Mouse (Mus musculus) heart, adult 2 months (tissue): ENCODE measurements at regions not wholly inside any gene's neighbourhood (a gene's known extent, or its start where the extent isn't known, plus 50 kb on each side); places are given as distances from the start of the nearest gene placed in this dataset.

ENCODE experiments used
- DNase-seq, 2 experiments: peaks; one replicate each; pipeline ENCODE4 v3.0.0; 2021
- H3K27ac ChIP-seq: fragments of 200-600 bp; 2 replicates; pipeline ENCODE4 v1.8.1; 2022
- H3K27me3 ChIP-seq: fragments of 200-500 bp; 2 replicates; pipeline ENCODE4 v1.6.1; 2012; ENCODE audit warnings: mild to moderate bottlenecking, low read length, inconsistent platforms, mixed read lengths; ENCODE audit not compliant: control insufficient read depth, insufficient read depth
- H3K36me3 ChIP-seq: fragments of 200-500 bp; 2 replicates; pipeline ENCODE4 v1.6.1; 2012; ENCODE audit warnings: low read length, inconsistent platforms; ENCODE audit not compliant: control insufficient read depth, insufficient read depth
- H3K4me1 ChIP-seq: fragments of 200-500 bp; 2 replicates; pipeline ENCODE4 v1.6.1; 2011; ENCODE audit warnings: low read length; ENCODE audit not compliant: control insufficient read depth, insufficient read depth
- H3K4me3 ChIP-seq: fragments of 200-600 bp; 2 replicates; pipeline ENCODE4 v1.8.1; 2022
- H3K79me2 ChIP-seq: fragments of 200-500 bp; replicated peaks from 2 replicates; pipeline ENCODE4 v1.6.1; 2012; ENCODE audit warnings: mild to moderate bottlenecking, inconsistent platforms, low read length, moderate library complexity, mixed read lengths; ENCODE audit not compliant: control insufficient read depth, insufficient read depth
- H3K9ac ChIP-seq: fragments of 200-500 bp; 2 replicates; pipeline ENCODE4 v1.6.1; 2012; ENCODE audit warnings: low read depth, mild to moderate bottlenecking, control low read depth, inconsistent platforms, low read length, mixed read lengths
- CTCF ChIP-seq: fragments of 200-600 bp; IDR thresholded peaks from 2 replicates; pipeline ENCODE4 v1.8.1; 2022; ENCODE audit warnings: antibody characterized with exemption, mild to moderate bottlenecking, moderate library complexity
- EP300 ChIP-seq: fragments of 200-500 bp; IDR thresholded peaks from 2 replicates; pipeline ENCODE4 v1.6.1; 2011; ENCODE audit warnings: low read depth, low read length, control low read depth; ENCODE audit not compliant: insufficient read depth
- POLR2A ChIP-seq: fragments of 200-500 bp; IDR thresholded peaks from 2 replicates; pipeline ENCODE4 v1.6.1; 2011; ENCODE audit warnings: mild to moderate bottlenecking, low read depth, low read length, control low read depth; ENCODE audit not compliant: insufficient read depth
- WGBS: fragments of 180-500 bp; shearing (Covaris S2); methylation state at CpG from one replicate; pipeline ENCODE4 v1.1.7; 2018; 5-methylcytosine and 5-hydroxymethylcytosine counted together
- intact Hi-C: fragments of 180-260 bp; cut with DNase I; formaldehyde crosslinking; loops from one replicate; pipeline ENCODE4 v1.15.1; 2025

DNA sequence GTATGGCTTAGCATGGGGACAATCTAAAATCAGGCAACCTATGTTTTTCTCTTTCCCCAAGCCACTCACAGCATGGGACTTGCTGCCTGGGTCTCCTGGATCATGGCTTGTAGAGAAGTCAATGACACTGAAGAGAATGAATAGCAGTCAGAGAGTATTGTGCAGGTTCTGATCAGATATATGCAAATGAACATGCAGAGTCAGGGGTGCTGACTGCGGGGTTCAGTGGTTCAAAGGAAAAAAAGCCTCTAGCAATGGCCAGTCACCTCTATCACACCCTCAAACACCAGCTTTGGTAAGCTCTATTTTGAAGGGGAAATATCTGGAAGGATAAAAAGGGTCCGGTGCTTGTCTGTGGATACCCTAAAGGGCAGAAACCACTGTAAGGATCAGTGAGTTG lies 237.9 kb upstream of the Trib2 start:
- TF ChIP-seq CTCF: no peak
- TF ChIP-seq POLR2A: no peak
- TF ChIP-seq EP300: no peak
- Histone ChIP-seq H3K27me3 (no peaks in the 10 kb centered on the region), H3K4me3 (no peak overlapping the region), H3K9ac (no peak overlapping the region), H3K36me3 (no peaks in the 10 kb centered on the region), H3K27ac (no peak overlapping the region), H3K79me2 (no peaks in the 10 kb centered on the region), H3K4me1 (no peaks in the 10 kb centered on the region)
- WGBS: 95% methylated on average over 2 of the region's 2 CpGs
- no peak for DNase-seq
- intact Hi-C loops: no loop called here

DNA sequence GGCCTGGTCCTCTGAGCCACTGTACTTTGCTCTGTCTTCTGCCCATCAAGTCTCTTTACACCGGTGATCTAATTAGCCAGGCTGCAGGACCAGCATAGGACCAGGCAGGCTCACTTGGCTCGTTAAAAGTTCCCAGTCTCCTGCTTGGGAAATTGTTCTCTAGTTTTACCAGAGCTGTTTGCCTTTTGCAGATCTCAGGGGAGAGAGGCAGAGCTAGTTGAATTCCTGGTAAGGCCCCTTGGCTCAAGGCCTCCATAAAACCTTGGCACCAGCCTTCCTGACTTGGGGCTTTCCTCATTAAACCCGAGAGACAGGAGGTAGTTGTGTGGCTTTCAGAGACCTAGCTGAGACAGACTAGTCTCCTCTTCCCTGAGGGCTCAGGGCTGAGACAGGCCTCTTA lies 237.0 kb upstream of the Trib2 start:
- WGBS: 63% methylated on average over 3 of the region's 3 CpGs
- Histone ChIP-seq H3K4me1 (no peaks in the 10 kb centered on the region), H3K9ac (no peak overlapping the region), H3K4me3 (no peak overlapping the region), H3K27ac (no peak overlapping the region), H3K36me3 (no peaks in the 10 kb centered on the region), H3K79me2 (no peaks in the 10 kb centered on the region), H3K27me3 (no peaks in the 10 kb centered on the region)
- TF ChIP-seq POLR2A (no peak), CTCF (no peak), EP300 (no peak)
- DNase-seq: no peak
- intact Hi-C loops: no loop called here

DNA sequence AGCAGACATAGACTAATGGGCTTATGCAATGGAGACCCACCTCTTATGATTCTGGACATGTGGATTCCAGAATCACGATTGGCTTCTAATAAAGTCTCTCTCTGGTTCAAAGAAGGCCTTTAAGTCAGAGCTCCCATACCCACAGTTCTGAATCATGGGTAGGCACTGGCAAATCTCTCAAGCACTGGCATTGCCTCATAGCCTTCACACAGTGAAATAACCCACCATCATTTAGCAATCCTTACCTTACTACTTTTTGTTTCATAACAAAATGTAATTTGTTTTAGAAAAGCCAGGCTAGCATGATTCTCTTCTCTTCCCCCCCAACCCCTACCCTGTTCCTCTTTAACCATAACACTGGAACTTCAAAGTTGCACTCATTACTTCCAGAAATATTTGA lies 236.3 kb upstream of the Trib2 start:
- TF ChIP-seq CTCF (no peak), POLR2A (no peak), EP300 (no peak)
- H3K79me2 ChIP-seq: no peaks in the 10 kb centered on the region
- no peak overlapping the region for H3K9ac ChIP-seq
- DNase-seq: no peak
- intact Hi-C loops: no loop called here
- 76% methylated on average over 1 of the region's 1 CpGs for WGBS
- no peak overlapping the region for H3K27ac ChIP-seq
- no peaks in the 10 kb centered on the region for H3K4me1 ChIP-seq
- H3K27me3 ChIP-seq: no peaks in the 10 kb centered on the region
- no peaks in the 10 kb centered on the region for H3K36me3 ChIP-seq
- no peak overlapping the region for H3K4me3 ChIP-seq

DNA sequence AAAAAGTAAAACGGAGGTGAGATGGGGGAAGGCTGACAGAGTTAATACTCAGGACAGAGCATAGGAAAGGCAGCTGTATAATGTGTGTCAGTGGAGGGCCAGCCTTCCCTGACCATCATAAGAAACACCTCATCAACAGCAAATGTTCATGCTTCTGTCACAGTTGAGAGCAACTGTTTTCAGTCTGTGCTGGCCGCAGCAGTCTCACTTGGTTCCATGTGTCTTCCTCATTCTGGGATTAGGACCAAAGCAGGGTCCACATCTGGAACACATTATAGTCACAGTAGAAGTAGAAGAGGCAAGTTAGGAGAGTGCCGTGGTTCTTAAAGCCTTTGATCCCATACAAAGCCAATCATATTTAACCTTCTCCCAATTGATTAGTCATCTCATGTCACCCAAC lies 235.6 kb upstream of the Trib2 start:
- Histone ChIP-seq H3K4me1 (no peaks in the 10 kb centered on the region), H3K36me3 (no peaks in the 10 kb centered on the region), H3K4me3 (no peak overlapping the region), H3K27me3 (no peaks in the 10 kb centered on the region), H3K9ac (no peak overlapping the region), H3K27ac (no peak overlapping the region), H3K79me2 (no peaks in the 10 kb centered on the region)
- DNase-seq: no peak
- TF ChIP-seq POLR2A: no peak
- TF ChIP-seq CTCF: no peak
- TF ChIP-seq EP300: no peak
- intact Hi-C loops: no loop called here
- WGBS: 83% methylated on average over 3 of the region's 3 CpGs

DNA sequence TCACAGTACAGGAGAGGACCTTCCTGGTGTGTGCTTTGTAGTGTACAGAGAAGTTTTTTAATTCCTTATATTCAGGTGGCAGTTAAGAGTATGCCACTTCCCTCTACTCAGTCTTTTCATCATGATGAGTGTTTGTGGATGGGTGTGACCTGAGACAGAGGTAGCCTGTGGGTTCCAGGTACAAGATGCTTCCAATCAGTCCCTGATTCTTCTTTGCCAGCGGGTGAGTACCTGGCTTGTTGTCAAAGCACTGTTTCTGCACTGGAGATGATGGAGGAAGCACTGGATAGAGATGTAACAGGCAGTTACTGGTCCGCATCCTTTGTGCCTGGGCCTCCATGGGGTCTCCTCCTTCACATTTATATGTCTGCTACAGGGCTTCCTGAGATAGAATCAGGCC lies 234.7 kb upstream of the Trib2 start:
- intact Hi-C loops: no loop called here
- no peak for TF ChIP-seq EP300
- no peak for TF ChIP-seq POLR2A
- no peak for TF ChIP-seq CTCF
- no peak for DNase-seq
- Histone ChIP-seq H3K79me2 (no peaks in the 10 kb centered on the region), H3K27ac (no peak overlapping the region), H3K27me3 (no peaks in the 10 kb centered on the region), H3K9ac (no peak overlapping the region), H3K4me3 (no peak overlapping the region), H3K4me1 (no peaks in the 10 kb centered on the region), H3K36me3 (no peaks in the 10 kb centered on the region)
- WGBS: 93% methylated on average over 2 of the region's 2 CpGs

DNA sequence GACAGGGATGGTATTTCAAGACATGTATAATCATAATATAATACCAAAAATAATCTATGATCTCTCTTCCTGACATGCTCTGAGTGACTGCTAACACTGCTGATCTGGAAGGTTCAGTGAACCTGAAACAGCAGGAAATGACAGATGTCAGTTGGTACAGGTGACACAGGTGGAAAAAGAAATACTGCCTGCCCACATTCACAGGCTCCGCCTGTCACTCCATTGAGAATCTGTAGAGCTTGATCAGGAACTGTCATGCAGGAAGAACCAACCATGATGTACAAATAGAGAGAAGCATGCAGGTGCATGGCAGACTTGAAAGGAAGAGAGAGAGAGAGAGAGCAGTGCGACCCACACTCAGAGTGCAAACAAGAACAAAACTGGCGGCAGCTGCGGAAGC lies 232.8 kb upstream of the Trib2 start:
- no peak for DNase-seq
- no peak for TF ChIP-seq CTCF
- no peak for TF ChIP-seq POLR2A
- no peak for TF ChIP-seq EP300
- Histone ChIP-seq H3K27me3 (no peaks in the 10 kb centered on the region), H3K36me3 (no peaks in the 10 kb centered on the region), H3K9ac (no peak overlapping the region), H3K4me1 (no peaks in the 10 kb centered on the region), H3K4me3 (no peak overlapping the region), H3K79me2 (no peaks in the 10 kb centered on the region), H3K27ac (no peak overlapping the region)
- intact Hi-C loops: no loop called here
- 86% methylated on average over 4 of the region's 4 CpGs for WGBS

DNA sequence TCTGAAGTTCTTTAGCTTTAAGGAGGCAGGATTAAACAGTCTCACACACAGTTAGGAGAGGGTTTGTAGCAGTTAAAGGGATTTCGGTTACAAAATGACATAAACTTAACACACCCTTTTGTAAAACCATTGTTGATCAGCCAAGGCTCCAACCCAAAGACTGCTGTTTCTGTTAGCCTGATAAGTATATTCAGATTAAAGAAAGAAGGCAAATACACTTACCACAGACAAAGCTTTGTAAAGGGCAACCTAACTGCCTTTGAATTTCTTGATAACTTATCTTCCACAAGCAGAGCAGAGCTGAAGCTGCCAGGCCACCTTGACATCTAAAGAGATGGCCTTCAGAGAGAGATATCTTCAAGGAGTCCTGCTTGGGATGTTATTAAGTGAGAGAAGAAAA lies 229.9 kb upstream of the Trib2 start:
- TF ChIP-seq POLR2A: no peak
- intact Hi-C loops: no loop called here

More for the DNA sequence above, 229.9 kb upstream of the Trib2 start:
- Histone ChIP-seq H3K4me1 (peaks cover 2% of the 10 kb centered on the region), H3K79me2 (no peaks in the 10 kb centered on the region), H3K4me3 (no peak overlapping the region), H3K9ac (no peak overlapping the region), H3K36me3 (peaks cover 2% of the 10 kb centered on the region; the same call in 1 of the 2 replicates), H3K27ac (no peak overlapping the region), H3K27me3 (no peaks in the 10 kb centered on the region)
- 51% methylated on average over 1 of the region's 1 CpGs for WGBS
- DNase-seq: no peak
